Mouse (Mus musculus) C2C12 (cell line): Measurements from ENCODE around the gene Gm266.

Source experiments
- CTCF ChIP-seq: IDR thresholded peaks from one replicate; pipeline ENCODE4 v1.5.1; 2011; ENCODE audit not compliant: control insufficient read depth, insufficient read depth, insufficient read length
- MAX ChIP-seq: IDR thresholded peaks from one replicate; pipeline ENCODE4 v1.6.1; 2011; ENCODE audit warnings: mild to moderate bottlenecking, control low read depth
- MYOD1 ChIP-seq: IDR thresholded peaks from one replicate; pipeline ENCODE4 v1.6.1; 2011; ENCODE audit warnings: low read depth; ENCODE audit not compliant: control insufficient read depth, insufficient read length
- MYOG ChIP-seq: IDR thresholded peaks from one replicate; pipeline ENCODE4 v1.6.1; 2011; ENCODE audit not compliant: control insufficient read depth, insufficient read length; ENCODE audit errors: extremely low read depth
- USF1 ChIP-seq: IDR thresholded peaks from one replicate; pipeline ENCODE4 v1.6.1; 2011; ENCODE audit warnings: low read depth, mild to moderate bottlenecking, control low read depth, moderate library complexity

DNA sequence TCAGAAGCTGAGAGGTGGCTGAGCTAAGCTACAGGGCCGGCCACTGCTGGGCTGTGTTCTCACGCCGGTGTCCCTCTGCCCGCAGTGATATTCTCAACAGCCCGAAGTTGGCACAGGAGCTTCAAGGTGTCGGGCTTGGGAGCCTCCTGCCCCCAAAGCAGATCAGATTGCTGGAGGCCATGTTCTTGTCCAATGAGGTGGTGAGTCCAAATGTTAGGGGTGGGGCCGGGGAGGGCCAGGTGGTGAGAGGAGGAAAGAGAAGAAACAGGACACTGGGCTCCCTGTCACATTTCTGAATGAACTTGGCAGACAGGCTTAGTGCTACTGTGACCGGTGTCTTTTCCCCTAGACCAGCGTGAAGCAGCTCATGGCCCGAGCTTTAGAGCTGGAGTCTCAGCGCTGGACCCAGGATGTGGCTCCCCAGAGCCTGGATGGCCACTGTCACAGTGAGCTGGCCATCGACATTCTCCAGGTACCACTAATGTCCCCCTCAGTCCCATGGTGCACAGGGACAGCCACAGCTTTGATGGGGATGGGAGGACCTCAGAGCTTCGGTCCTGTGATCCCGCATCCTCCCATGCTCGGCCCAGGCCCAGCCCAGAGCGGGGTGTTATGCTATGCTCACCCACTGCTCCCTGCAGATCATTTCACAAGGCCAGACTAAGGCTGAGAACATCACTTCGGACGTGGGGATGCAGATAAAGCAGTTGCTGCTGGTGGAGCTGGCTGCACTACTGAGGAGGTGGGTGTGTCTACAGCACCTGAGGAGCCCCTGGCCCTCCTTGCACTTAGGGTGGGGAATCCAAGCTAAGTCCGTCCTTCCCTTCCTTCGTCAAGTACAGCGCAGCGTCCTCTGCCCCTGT, 37.5 kb downstream of the Gm266 start:
- TF ChIP-seq CTCF, result no peak
- no peak for TF ChIP-seq MAX
- TF ChIP-seq MYOD1, result no peak
- no peak for TF ChIP-seq MYOG
- no peak for TF ChIP-seq USF1
